Mouse (Mus musculus): Measurements from ENCODE around the gene Kifc1. TPM values are rescaled to one million over a fixed set of nuclear protein-coding genes. Genes with fewer than 3 reads are reported as not detected.
"Not testable (repeated sequence)": the region's sequence is repeated elsewhere in the genome, so short reads cannot be mapped to it uniquely, and the experiment has no call there.

Kifc1 gene
- polyA plus RNA-seq, 1 experiment: 57.3 TPM

DNA sequence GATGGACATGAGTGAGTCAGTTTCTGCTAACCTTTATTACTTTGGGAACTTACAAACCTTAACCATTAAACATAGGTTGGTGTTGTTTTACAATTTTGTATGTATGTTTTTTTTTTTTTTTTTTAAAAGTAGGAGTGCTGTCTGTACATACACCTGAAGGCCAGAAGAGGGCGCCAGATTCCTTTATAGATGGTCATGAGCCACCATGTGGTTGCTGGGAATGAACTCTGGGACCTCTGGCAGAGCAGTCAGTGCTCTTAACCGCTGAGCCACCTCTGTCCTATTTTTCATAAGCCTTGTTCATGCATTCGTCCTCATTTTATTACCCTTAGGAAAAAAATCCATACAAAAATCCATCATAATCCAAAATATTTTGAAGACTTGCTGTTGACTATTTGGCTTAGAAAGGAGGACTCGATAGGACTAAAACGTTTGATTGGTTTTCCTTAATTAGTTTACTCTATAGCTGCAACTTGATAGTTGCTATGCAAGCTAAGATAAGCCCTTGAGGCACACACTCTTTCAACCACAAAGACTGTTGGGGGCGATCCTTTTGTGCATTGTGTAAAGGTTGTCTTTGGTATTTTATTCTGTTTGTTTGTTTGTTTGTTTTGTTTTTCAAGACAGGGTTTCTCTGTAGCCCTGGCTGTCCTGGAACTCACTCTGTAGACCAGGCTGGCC lies 6.8 kb upstream of the Kifc1 start:
- Histone ChIP-seq H3K4me1 (replicated peaks; ENCODE audit: control insufficient read depth, insufficient read depth, low read length) (no peaks in the 10 kb centered on the region), H3K4me3 (ENCODE audit: control insufficient read depth, insufficient read depth, low read length) (no peak overlapping the region), H3K27ac (ENCODE audit: control insufficient read depth, insufficient read depth, low read length) (no peak overlapping the region), H3K27me3 (ENCODE audit: control insufficient read depth, insufficient read depth, low read length) (no peaks in the 10 kb centered on the region), H3K36me3 (ENCODE audit: control insufficient read depth, insufficient read depth, low read length) (no peaks in the 10 kb centered on the region)
- no peak for TF ChIP-seq CTCF (IDR thresholded peaks at IDR 0.05; ENCODE audit: borderline replicate concordance, control insufficient read depth, extremely low read depth, insufficient read depth, low read length, poor library complexity)
- 50% methylated on average over 6 of the region's 6 CpGs for WGBS
- DNase-seq: no peak

DNA sequence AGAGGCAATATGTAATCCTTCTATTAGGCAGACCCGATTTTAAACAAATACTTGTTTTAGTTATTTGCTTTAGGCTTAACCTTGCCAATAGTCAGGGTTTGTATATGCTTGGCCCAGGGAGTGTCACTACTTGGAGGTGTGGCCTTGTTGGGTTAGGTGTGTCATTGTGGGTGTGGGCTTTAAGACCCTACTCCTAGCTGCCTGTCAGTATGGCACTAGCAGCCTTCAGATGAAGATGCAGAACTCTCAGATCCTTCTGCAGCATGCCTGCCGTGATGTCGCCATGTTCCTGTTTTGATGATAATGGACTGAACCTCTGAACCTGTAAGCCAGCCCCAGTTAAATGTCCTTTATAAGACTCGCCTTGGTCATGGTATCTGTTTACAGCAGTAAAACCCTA lies 2.5 kb upstream of the Kifc1 start:
- not testable (repeated sequence) for H3K36me3 ChIP-seq (ENCODE audit: control insufficient read depth, insufficient read depth, low read length); H3K27ac ChIP-seq (ENCODE audit: control insufficient read depth, insufficient read depth, low read length); H3K4me1 ChIP-seq (replicated peaks; ENCODE audit: control insufficient read depth, insufficient read depth, low read length); H3K27me3 ChIP-seq (ENCODE audit: control insufficient read depth, insufficient read depth, low read length); H3K4me3 ChIP-seq (ENCODE audit: control insufficient read depth, insufficient read depth, low read length); DNase-seq
- WGBS: 93% methylated on average over 4 of the region's 4 CpGs

DNA sequence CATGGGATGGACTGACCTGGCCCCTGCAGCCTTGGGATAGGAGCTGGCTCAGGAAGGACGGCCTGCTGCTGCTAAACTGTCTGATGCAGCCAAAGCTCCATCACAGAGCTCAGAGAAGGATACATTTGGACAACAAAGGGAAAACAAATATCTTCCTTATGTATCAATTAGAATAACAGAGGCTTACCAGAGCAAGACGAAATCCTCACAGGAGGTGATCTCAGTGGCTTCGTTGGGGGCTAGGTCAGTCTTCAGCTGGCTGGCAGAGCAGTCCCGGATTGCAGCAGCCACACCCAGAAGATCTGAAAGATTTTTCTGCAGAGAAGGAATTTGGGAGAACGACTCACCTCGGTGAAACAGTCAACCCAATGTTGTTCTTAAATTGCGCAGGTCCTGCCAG lies 2.0 kb upstream of the Kifc1 start:
- no peak for DNase-seq
- TF ChIP-seq CTCF (IDR thresholded peaks at IDR 0.05; ENCODE audit: borderline replicate concordance, control insufficient read depth, extremely low read depth, insufficient read depth, low read length, poor library complexity) (no peak), POLR2A (IDR thresholded peaks at IDR 0.05; ENCODE audit: control insufficient read depth, extremely low read depth, insufficient read depth, low read length, poor library complexity) (no peak)
- H3K36me3 ChIP-seq (ENCODE audit: control insufficient read depth, insufficient read depth, low read length): no peaks in the 10 kb centered on the region
- WGBS: 76% methylated on average over 7 of the region's 7 CpGs
- peaks cover 4% of the 10 kb centered on the region; the same call in 1 of the 2 replicates for H3K4me1 ChIP-seq (replicated peaks; ENCODE audit: control insufficient read depth, insufficient read depth, low read length)
- no peak overlapping the region for H3K27ac ChIP-seq (ENCODE audit: control insufficient read depth, insufficient read depth, low read length)
- no peak overlapping the region for H3K4me3 ChIP-seq (ENCODE audit: control insufficient read depth, insufficient read depth, low read length)
- H3K27me3 ChIP-seq (ENCODE audit: control insufficient read depth, insufficient read depth, low read length): no peaks in the 10 kb centered on the region

DNA sequence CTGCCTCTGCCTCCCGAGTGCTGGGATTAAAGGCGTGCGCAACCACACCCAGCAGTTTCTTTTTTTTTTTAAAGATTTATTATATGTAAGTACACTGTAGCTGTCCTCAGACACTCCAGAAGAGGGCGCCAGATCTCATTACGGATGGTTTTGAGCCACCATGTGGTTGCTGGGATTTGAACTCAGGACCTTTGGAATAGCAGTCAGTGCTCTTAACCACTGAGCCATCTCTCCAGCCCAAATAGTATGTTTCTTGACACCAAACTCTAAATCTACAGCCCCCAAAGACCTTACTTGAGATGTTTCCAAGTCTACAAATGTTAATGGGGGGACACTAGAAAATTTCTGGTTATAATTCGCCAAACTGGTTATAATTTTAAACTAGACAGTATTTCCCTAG lies 1.4 kb upstream of the Kifc1 start:
- not testable (repeated sequence) for H3K36me3 ChIP-seq (ENCODE audit: control insufficient read depth, insufficient read depth, low read length); H3K27me3 ChIP-seq (ENCODE audit: control insufficient read depth, insufficient read depth, low read length); H3K4me3 ChIP-seq (ENCODE audit: control insufficient read depth, insufficient read depth, low read length); DNase-seq; H3K4me1 ChIP-seq (replicated peaks; ENCODE audit: control insufficient read depth, insufficient read depth, low read length); H3K27ac ChIP-seq (ENCODE audit: control insufficient read depth, insufficient read depth, low read length)
- WGBS: 76% methylated on average over 6 of the region's 6 CpGs

DNA sequence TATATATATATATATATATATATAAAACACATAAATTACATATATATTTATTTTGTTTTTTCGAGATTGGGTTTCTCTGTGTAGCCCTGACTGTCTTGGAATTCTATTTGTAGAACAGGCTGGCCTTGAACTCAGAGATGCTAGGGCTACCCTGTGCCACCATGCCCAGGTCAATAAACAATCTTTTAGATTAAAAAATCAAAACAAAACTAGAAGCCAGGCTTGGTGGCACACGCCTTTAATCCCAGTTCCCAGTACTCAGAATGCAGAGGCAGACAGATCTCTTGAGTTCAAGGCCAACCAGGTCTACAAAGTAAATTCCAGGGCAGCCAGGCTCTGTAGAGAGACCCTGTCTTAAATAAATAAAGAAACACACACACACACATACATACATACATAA lies 896 bp upstream of the Kifc1 start:
- H3K36me3 ChIP-seq (ENCODE audit: control insufficient read depth, insufficient read depth, low read length): no peaks in the 10 kb centered on the region
- 64% methylated on average over 2 of the region's 2 CpGs for WGBS

DNA sequence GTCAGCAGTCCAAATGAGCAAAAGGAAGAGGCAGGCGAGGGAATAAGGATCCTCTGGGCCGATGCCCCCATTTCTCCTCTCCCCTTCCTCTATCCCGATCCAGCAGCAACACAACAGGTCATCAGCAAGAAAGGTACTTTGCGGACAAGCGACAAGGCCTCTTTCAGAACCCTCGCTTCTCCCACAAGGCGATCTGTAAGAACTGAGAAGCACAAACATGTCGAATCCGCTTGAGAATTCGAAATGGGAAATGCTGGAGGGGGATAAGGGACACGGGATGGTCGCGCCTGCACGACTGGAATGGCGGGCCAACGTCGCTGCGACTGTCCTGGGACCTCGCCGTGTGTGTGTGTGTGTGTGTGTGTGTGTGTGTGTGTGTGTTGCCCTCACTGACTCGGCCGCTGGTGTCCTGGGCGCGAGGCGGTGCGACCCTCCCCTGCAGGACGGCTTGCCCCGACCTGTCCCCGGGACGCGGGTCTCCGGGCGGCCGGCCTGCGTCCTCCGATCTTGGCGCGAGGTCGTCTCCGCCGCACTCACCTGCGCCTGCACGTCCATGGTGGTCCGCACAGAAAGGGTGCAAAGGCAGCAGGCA lies 424 bp downstream of the Kifc1 start:
- DNase-seq; H3K27ac ChIP-seq (ENCODE audit: control insufficient read depth, insufficient read depth, low read length); H3K36me3 ChIP-seq (ENCODE audit: control insufficient read depth, insufficient read depth, low read length); H3K4me1 ChIP-seq (replicated peaks; ENCODE audit: control insufficient read depth, insufficient read depth, low read length); H3K27me3 ChIP-seq (ENCODE audit: control insufficient read depth, insufficient read depth, low read length): not testable (repeated sequence)
- WGBS: under 1% methylated on average over 43 of the region's 44 CpGs
- peak overlapping the region; percentile 59 for H3K4me3 ChIP-seq (ENCODE audit: control insufficient read depth, insufficient read depth, low read length)

More for the DNA sequence above, 896 bp upstream of the Kifc1 start:
- Histone ChIP-seq H3K4me3 (ENCODE audit: control insufficient read depth, insufficient read depth, low read length) (no peak overlapping the region), H3K27ac (ENCODE audit: control insufficient read depth, insufficient read depth, low read length) (no peak overlapping the region), H3K27me3 (ENCODE audit: control insufficient read depth, insufficient read depth, low read length) (no peaks in the 10 kb centered on the region), H3K4me1 (replicated peaks; ENCODE audit: control insufficient read depth, insufficient read depth, low read length) (peaks cover 4% of the 10 kb centered on the region; the same call in 1 of the 2 replicates)
- TF ChIP-seq CTCF (IDR thresholded peaks at IDR 0.05; ENCODE audit: borderline replicate concordance, control insufficient read depth, extremely low read depth, insufficient read depth, low read length, poor library complexity): no peak
- TF ChIP-seq POLR2A (IDR thresholded peaks at IDR 0.05; ENCODE audit: control insufficient read depth, extremely low read depth, insufficient read depth, low read length, poor library complexity): no peak
- no peak for DNase-seq

DNA sequence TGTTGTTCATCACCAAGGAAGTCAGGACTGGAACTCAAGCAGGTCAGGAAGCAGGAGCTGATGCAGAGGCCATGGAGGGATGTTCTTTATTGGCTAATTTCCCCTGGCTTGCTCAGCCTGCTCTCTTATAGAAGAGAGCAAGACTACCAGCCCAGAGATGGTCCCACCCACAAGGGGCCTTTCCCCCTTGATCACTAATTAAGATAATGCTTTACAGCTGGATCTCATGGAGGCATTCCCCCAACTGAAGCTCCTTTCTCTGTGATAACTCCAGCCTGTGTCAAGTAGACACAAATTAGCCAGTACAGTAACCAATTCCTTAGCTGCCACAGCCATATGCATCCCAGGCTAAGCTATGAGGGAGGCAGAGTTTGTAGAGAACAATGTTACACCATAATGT lies 2.2 kb downstream of the Kifc1 start:
- DNase-seq; H3K27me3 ChIP-seq (ENCODE audit: control insufficient read depth, insufficient read depth, low read length); H3K4me1 ChIP-seq (replicated peaks; ENCODE audit: control insufficient read depth, insufficient read depth, low read length); H3K36me3 ChIP-seq (ENCODE audit: control insufficient read depth, insufficient read depth, low read length); H3K27ac ChIP-seq (ENCODE audit: control insufficient read depth, insufficient read depth, low read length); H3K4me3 ChIP-seq (ENCODE audit: control insufficient read depth, insufficient read depth, low read length): not testable (repeated sequence)

DNA sequence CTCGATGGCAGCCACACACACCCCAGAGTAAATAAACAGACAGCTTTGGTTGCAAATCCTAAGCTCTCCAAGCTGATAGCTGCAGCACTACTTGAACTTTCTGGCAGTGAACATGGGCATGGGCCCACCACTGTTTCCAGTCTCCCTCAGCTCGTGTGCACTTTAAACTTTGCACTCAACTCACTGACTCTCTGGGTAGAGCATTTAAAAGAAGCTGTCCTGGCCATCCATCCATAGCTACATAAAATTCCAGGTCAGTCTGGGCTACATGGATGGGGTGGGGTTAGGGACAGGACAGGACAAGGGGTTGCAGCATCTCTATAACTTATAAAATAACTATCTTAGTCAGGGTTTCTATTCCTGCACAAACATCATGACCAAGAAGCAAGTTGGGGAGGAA lies 2.7 kb downstream of the Kifc1 start:
- H3K27me3 ChIP-seq (ENCODE audit: control insufficient read depth, insufficient read depth, low read length); H3K4me3 ChIP-seq (ENCODE audit: control insufficient read depth, insufficient read depth, low read length); H3K4me1 ChIP-seq (replicated peaks; ENCODE audit: control insufficient read depth, insufficient read depth, low read length); H3K36me3 ChIP-seq (ENCODE audit: control insufficient read depth, insufficient read depth, low read length); DNase-seq; H3K27ac ChIP-seq (ENCODE audit: control insufficient read depth, insufficient read depth, low read length): not testable (repeated sequence)
- 93% methylated on average over 2 of the region's 2 CpGs for WGBS

DNA sequence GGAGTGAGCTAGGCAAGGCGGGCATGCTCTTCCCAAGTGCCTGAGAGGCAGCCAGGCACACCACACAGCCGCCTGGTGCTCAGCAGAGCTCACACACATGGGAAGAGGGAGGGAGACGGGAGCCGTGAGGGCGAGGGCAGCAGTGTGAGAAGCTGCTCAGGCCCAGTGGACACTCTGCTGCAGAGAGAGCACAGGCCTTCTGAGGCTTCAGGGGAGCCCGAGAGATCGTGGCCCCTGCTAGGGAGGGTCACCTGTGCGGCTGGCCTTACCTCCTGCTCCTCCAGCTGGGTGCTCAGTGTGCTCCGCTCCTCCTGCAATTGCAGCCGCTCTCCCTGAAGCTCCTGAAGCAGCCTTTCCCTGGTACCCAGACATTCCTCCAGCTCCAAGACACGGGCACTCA lies 6.1 kb downstream of the Kifc1 start:
- DNase-seq; H3K27me3 ChIP-seq (ENCODE audit: control insufficient read depth, insufficient read depth, low read length); H3K4me3 ChIP-seq (ENCODE audit: control insufficient read depth, insufficient read depth, low read length); H3K27ac ChIP-seq (ENCODE audit: control insufficient read depth, insufficient read depth, low read length); H3K4me1 ChIP-seq (replicated peaks; ENCODE audit: control insufficient read depth, insufficient read depth, low read length): not testable (repeated sequence)
- peaks cover 18% of the 10 kb centered on the region for H3K36me3 ChIP-seq (ENCODE audit: control insufficient read depth, insufficient read depth, low read length)
- WGBS: 97% methylated on average over 10 of the region's 11 CpGs

DNA sequence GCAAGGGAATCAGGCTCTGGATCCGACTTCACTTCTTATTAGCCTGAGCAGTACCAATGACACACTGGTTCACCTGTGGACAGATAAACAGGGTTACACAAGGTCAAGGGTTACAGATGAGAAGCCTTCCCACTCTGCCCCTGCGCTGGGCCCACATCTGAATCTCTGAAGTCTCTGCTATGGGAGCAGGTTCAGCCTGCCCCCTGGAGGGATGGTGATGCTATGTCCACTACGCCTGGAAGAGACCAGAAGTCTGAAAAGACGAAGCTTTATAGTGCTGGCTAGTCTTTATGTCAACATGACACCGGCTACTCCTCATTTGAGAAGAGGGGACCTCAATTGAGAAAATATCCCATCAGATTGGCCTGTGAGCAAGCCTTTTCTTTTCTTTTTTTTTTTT lies 14.7 kb downstream of the Kifc1 start:
- not testable (repeated sequence) for H3K27me3 ChIP-seq (ENCODE audit: control insufficient read depth, insufficient read depth, low read length); H3K4me1 ChIP-seq (replicated peaks; ENCODE audit: control insufficient read depth, insufficient read depth, low read length); H3K27ac ChIP-seq (ENCODE audit: control insufficient read depth, insufficient read depth, low read length); H3K4me3 ChIP-seq (ENCODE audit: control insufficient read depth, insufficient read depth, low read length); DNase-seq
- 96% methylated on average over 5 of the region's 5 CpGs for WGBS
- H3K36me3 ChIP-seq (ENCODE audit: control insufficient read depth, insufficient read depth, low read length): peaks cover 17% of the 10 kb centered on the region

Data from thymus, adult 2 months (tissue).